Mouse (Mus musculus) liver, embryonic 11.5 days (tissue): ENCODE results near the gene Gbx1. TPM values are rescaled to one million over a fixed set of nuclear protein-coding genes. Genes with fewer than 3 reads are reported as not detected.
"Not testable (repeated sequence)": the region's sequence is repeated elsewhere in the genome, so short reads cannot be mapped to it uniquely, and the experiment has no call there.

Source experiments
- ATAC-seq: fragments of 200-750 bp; cut with Nextera tagmentation; replicated peaks from 2 replicates; pipeline ENCODE4 v1.8.0; 2017; ENCODE audit warnings: moderate number of reproducible peaks, mild to moderate bottlenecking, moderate TSS enrichment, moderate library complexity; ENCODE audit not compliant: low FRiP score
- DNase-seq: peaks from one replicate; pipeline ENCODE4 v3.0.0-alpha.2; 2017; ENCODE audit warnings: low spot score
- H3K27ac ChIP-seq: fragments of 300-500 bp; sonication (generic); 2 replicates; pipeline ENCODE4 v1.5.1; 2014; ENCODE audit warnings: mild to moderate bottlenecking, low read depth, low read length, control low read depth
- H3K27me3 ChIP-seq: fragments of 300-500 bp; sonication (generic); replicated peaks from 2 replicates; pipeline ENCODE4 v1.6.1; 2014; ENCODE audit warnings: low read length, mixed read lengths; ENCODE audit not compliant: control insufficient read depth, insufficient read depth
- H3K36me3 ChIP-seq: fragments of 300-500 bp; sonication (generic); 2 replicates; pipeline ENCODE4 v1.6.1; 2014; ENCODE audit warnings: mild to moderate bottlenecking, low read length, moderate library complexity, mixed read lengths; ENCODE audit not compliant: control insufficient read depth, insufficient read depth
- H3K4me1 ChIP-seq: fragments of 300-500 bp; sonication (generic); replicated peaks from 2 replicates; pipeline ENCODE4 v1.6.1; 2014; ENCODE audit warnings: low read length, mixed read lengths; ENCODE audit not compliant: control insufficient read depth, insufficient read depth
- H3K4me2 ChIP-seq: fragments of 300-500 bp; sonication (generic); 2 replicates; pipeline ENCODE4 v1.6.1; 2014; ENCODE audit warnings: mild to moderate bottlenecking, control low read depth, moderate library complexity
- H3K4me3 ChIP-seq: fragments of 300-500 bp; sonication (generic); 2 replicates; pipeline ENCODE4 v1.5.1; 2014; ENCODE audit warnings: low read depth, low read length, control low read depth
- H3K9ac ChIP-seq: fragments of 300-500 bp; sonication (generic); 2 replicates; pipeline ENCODE4 v1.6.1; 2014; ENCODE audit warnings: low read depth, low read length, control low read depth
- H3K9me3 ChIP-seq: fragments of 300-500 bp; sonication (generic); 2 replicates; pipeline ENCODE4 v1.6.1; 2016; ENCODE audit warnings: low read length, inconsistent platforms, mixed read lengths; ENCODE audit not compliant: control insufficient read depth
- WGBS: fragments of 180-500 bp; shearing (Covaris S2); extraction: QIAGEN DNeasy Blood & Tissue Kit; methylation state at CpG from one replicate; pipeline ENCODE4 v1.1.7; 2014; 5-methylcytosine and 5-hydroxymethylcytosine counted together
- polyA plus RNA-seq: library from polyadenylated mRNA; unstranded; fragments of >200 nt; fragmentation: Nextera tagmentation; extraction: Ambion mirVana; gene quantifications from 2 replicates; pipeline ENCODE4 v1.2.1, GENCODE M21; 2014

The Gbx1 gene
- 0.04 TPM in 1 of 2 replicates, not detected in the other for polyA plus RNA-seq

- no peak within 1 kb of the TSS for H3K9ac ChIP-seq
- WGBS: under 1% methylated on average over 41 of the region's 49 CpGs
- no peaks in the 10 kb centered on the region for H3K9me3 ChIP-seq
- H3K4me1 ChIP-seq: peaks cover 11% of the 10 kb centered on the region
- H3K36me3 ChIP-seq: no peaks in the 10 kb centered on the region
- H3K27me3 ChIP-seq: peaks cover 99% of the 10 kb centered on the region
- H3K4me3 ChIP-seq: peak within 1 kb of the TSS; percentile 46
- H3K4me2 ChIP-seq: peak within 1 kb of the TSS; percentile 65
- DNase-seq (no peak), ATAC-seq (no peak)
- H3K27ac ChIP-seq: no peak within 1 kb of the TSS
Observed at GRCm38 (mm10) chr5:24526889-24527230, at the start of gene Gbx1. Gene Gbx1, minus strand, starts transcription at chr5:24527202.

DNA sequence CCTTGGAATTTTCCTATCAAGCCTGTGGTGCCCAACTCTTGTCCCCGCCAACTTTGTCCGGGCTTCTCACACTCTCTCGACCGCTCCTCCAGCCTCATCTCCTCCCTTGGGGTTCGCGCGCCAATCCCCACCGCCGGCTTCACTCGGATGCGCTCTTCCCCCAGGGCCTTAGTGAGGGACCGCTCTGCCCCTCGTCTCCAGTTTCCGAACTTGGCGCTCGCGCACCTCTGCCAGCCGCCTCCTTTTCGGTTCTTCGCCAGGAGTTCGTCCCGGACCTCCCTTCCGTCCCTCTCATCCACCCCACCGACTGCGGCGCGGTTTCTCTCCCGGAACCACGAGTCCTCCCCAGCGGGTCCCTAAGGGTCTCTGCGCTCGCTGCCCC lies 49.8 kb upstream of the Gbx1 start:
- Histone ChIP-seq H3K36me3 (peaks cover 25% of the 10 kb centered on the region), H3K4me1 (peaks cover 9% of the 10 kb centered on the region), H3K4me3 (peak overlapping the region; percentile 72), H3K27ac (peak overlapping the region; percentile 44; the same call in 1 of the 2 replicates), H3K9me3 (no peaks in the 10 kb centered on the region), H3K4me2 (peak overlapping the region; percentile 77), H3K27me3 (no peaks in the 10 kb centered on the region), H3K9ac (peak overlapping the region; percentile 81)
- DNase-seq (no peak), ATAC-seq (peak; percentile 40; the same call in 1 of the 2 replicates)
- under 1% methylated on average over 32 of the region's 32 CpGs for WGBS

GRCm38 (mm10) chr5:24575948-24576347 lies 48.9 kb upstream of the Gbx1 start:
- H3K4me1 ChIP-seq: peaks cover 9% of the 10 kb centered on the region
- DNase-seq: no peak
- H3K27me3 ChIP-seq: no peaks in the 10 kb centered on the region
- peak overlapping the region; percentile 81; the same call in 1 of the 2 replicates for H3K9ac ChIP-seq
- peak overlapping the region; percentile 72 for H3K4me3 ChIP-seq
- H3K36me3 ChIP-seq: peaks cover 26% of the 10 kb centered on the region
- WGBS: 86% methylated on average over 1 of the region's 1 CpGs
- H3K27ac ChIP-seq: no peak overlapping the region
- no peak for ATAC-seq
- peak overlapping the region; percentile 77 for H3K4me2 ChIP-seq
- no peaks in the 10 kb centered on the region for H3K9me3 ChIP-seq

DNA sequence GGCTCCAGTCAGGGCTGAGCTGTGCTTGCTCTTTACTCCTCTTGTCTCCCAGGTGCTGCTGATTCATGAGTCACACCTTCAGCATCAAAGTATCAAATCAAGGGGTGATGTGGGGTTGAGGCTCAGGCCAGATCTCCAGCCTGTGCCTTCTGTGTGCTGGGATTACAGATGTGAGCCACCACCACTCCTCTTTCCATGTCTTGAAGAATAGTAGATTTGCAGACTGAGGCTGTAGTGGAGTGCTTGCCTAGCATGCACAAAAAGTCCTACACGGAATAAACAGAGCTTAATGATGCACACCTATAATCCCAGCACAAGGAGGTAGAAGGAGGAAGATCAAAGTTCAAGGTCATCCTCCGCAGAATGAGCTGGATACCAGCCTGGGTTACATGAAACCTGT lies 29.7 kb upstream of the Gbx1 start, which contains the start of gene 4931409K22Rik:
4931409K22Rik (minus strand) TSS at position 101 of the 400 bp plus-strand sequence.
- no peaks in the 10 kb centered on the region for H3K9me3 ChIP-seq
- H3K4me2 ChIP-seq: no peak within 1 kb of the TSS
- no peaks in the 10 kb centered on the region for H3K4me1 ChIP-seq
- H3K27me3 ChIP-seq: peaks cover 9% of the 10 kb centered on the region
- no peak within 1 kb of the TSS for H3K9ac ChIP-seq
- DNase-seq (no peak), ATAC-seq (no peak)
- H3K36me3 ChIP-seq: no peaks in the 10 kb centered on the region
- 54% methylated on average over 2 of the region's 2 CpGs for WGBS
- H3K27ac ChIP-seq: no peak within 1 kb of the TSS
- no peak within 1 kb of the TSS for H3K4me3 ChIP-seq

DNA sequence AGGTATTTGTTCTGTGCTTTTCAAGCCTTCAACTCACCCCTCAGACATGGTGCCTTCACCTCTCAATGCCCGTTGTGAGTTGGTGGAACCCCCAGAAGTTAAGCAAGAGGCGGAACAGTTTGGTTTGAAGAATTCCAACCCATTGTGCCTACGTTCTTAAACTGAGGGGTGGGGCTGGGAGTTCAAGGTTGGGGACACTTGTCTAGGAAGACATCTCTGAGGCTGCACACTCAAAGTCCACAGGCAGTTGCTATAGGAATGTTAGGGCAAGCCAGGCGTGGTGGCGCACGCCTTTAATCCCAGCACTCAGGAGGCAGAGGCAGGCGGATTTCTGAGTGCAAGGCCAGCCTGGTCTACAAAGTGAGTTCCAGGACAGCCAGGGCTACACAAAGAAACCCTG lies 28.3 kb upstream of the Gbx1 start:
- not testable (repeated sequence) for ATAC-seq, H3K4me2 ChIP-seq, DNase-seq, H3K4me3 ChIP-seq, H3K9ac ChIP-seq, H3K27ac ChIP-seq, H3K36me3 ChIP-seq, H3K4me1 ChIP-seq, H3K9me3 ChIP-seq
- WGBS: 89% methylated on average over 7 of the region's 7 CpGs
- peaks cover 21% of the 10 kb centered on the region for H3K27me3 ChIP-seq

- H3K27ac ChIP-seq: no peak overlapping the region
- WGBS: 56% methylated on average over 5 of the region's 5 CpGs
- ATAC-seq: no peak
- H3K36me3 ChIP-seq: no peaks in the 10 kb centered on the region
- H3K27me3 ChIP-seq: peaks cover 28% of the 10 kb centered on the region
- no peak overlapping the region for H3K4me3 ChIP-seq
- DNase-seq: no peak
- H3K4me2 ChIP-seq: no peak overlapping the region
- no peaks in the 10 kb centered on the region for H3K4me1 ChIP-seq
- no peaks in the 10 kb centered on the region for H3K9me3 ChIP-seq
- H3K9ac ChIP-seq: no peak overlapping the region
Observed at GRCm38 (mm10) chr5:24553621-24554244, 26.7 kb upstream of the Gbx1 start.

DNA sequence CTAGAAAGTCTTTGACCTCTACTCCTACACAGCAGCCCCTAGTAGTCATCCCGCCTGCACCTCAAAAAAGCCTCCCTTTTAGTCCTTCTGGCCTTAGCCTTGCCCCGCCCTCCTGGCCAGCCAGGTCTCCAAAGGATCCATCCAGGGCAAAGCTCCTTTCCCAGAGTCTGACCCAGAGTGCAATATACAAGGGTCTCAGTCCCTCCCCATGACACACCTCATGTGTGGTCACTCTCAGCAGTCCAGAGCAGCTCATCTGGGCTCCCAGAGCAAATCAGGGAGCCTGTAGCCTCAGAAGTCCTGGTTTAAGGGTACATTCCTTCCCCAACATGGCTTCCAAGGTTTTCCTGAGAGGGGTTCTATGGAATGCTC lies 24.3 kb upstream of the Gbx1 start:
- DNase-seq (no peak), ATAC-seq (no peak)

DNA sequence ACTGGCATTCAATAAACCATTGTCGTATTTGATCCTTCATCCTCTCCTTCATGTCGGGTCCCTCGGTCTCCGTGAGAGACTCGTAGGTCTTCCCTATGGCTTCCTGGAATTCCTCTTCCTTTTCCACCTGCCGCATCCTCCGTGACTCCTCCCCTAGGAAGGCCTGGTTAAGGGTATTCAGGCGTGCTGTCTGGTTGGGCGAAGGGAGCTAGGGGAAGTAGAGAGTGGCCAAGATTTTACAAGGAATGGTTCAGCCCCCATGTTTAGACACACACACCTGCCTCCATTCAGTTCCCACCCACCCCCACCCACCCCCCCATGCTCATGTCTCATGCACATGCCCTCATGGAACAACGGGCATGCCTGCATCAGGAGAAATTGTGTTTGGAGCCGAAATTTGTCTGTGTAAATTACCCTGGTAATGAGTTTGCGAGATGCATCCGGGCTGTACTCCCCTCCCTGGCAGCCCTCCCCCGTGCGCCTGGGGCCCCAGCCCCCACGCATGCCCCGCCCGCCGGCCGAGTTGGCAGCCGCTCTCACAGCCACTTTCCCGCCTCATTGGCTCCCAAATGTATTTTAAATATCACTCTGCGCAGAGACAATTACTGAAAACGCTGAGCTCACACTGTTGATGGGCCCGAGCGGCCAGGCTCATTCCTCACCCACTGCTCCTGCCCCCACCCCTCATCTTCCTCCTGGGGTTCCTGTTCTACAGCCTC lies 23.8 kb upstream of the Gbx1 start:
- Histone ChIP-seq H3K9ac (no peak overlapping the region), H3K27me3 (peaks cover 28% of the 10 kb centered on the region)
- 27% methylated on average over 26 of the region's 26 CpGs for WGBS

More for the DNA sequence above, 24.3 kb upstream of the Gbx1 start:
- H3K4me3 ChIP-seq: no peak overlapping the region
- H3K9ac ChIP-seq: no peak overlapping the region
- H3K9me3 ChIP-seq: no peaks in the 10 kb centered on the region
- no peaks in the 10 kb centered on the region for H3K36me3 ChIP-seq
- no peaks in the 10 kb centered on the region for H3K4me1 ChIP-seq
- peak overlapping the region; percentile 24; the same call in 1 of the 2 replicates for H3K4me2 ChIP-seq
- 35% methylated on average over 2 of the region's 2 CpGs for WGBS
- H3K27me3 ChIP-seq: peaks cover 28% of the 10 kb centered on the region
- H3K27ac ChIP-seq: no peak overlapping the region

More for the DNA sequence above, 23.8 kb upstream of the Gbx1 start:
- ATAC-seq (no peak), DNase-seq (no peak)
- H3K9me3 ChIP-seq: no peaks in the 10 kb centered on the region
- no peaks in the 10 kb centered on the region for H3K36me3 ChIP-seq
- peak overlapping the region; percentile 24; the same call in 1 of the 2 replicates for H3K4me2 ChIP-seq
- H3K4me1 ChIP-seq: no peaks in the 10 kb centered on the region
- no peak overlapping the region for H3K27ac ChIP-seq
- no peak overlapping the region for H3K4me3 ChIP-seq
